17 mouse cellular contexts compared by ENCODE assay signal in genomic region chr1:135834206-135834859, GRCm38 (mm10). TPM values are rescaled to one million over a fixed set of nuclear protein-coding genes. Genes with fewer than 3 reads are reported as not detected.
DNase-seq lines count a peak whose midpoint lies in the region; ATAC-seq and TF ChIP-seq lines count a peak whose summit lies in the region.
"Had no signal": no experiment of that assay in that cellular context is flagged by ENCODE, and none has a peak within 500 bp of the region (broad histone marks: within the 10 kb centered on the region; RNA-seq: fewer than 3 reads in every experiment).

No protein-coding gene starts in this region.

- no peaks in the 10 kb centered on the region for H3K27me3 ChIP-seq in heart, adult 2 months (ENCODE audit: control insufficient read depth, insufficient read depth, low read length)
- H3K27me3 ChIP-seq in lung, postnatal 0 days (replicated peaks; ENCODE audit: insufficient read depth, low read length) = no peaks in the 10 kb centered on the region
- H3K27me3 ChIP-seq: kidney, embryonic 15.5 days had no signal

- DNase-seq in heart, adult 2 months = no peak
- DNase-seq in heart, postnatal 25 days (ENCODE audit: low spot score) = no peak
- no peak for DNase-seq in lung, postnatal 0 days (ENCODE audit: low spot score)
- no peak for DNase-seq in lung, postnatal 14 days
- DNase-seq in heart, postnatal 10 days = peak; percentile 43 to 58
- DNase-seq in thymus, postnatal 25 days = peak; percentile 27
- no peak for DNase-seq in layer of hippocampus, adult 11-12 months (ENCODE audit: low spot score)
- no peak for DNase-seq in layer of hippocampus, postnatal 10 days (ENCODE audit: low spot score in 2 of 2)
- DNase-seq: cerebellum, adult 11 months; gastrocnemius, postnatal 25 days; right cerebral cortex, adult 18-20 months; spleen, adult 18-20 months had no signal

- no peak overlapping the region for H3K4me3 ChIP-seq in heart, adult 2 months
- H3K4me3 ChIP-seq in lung, postnatal 0 days (ENCODE audit: low read depth, low read length) = no peak overlapping the region
- H3K4me3 ChIP-seq: kidney, embryonic 15.5 days had no signal

- H3K9me3 ChIP-seq in lung, postnatal 0 days (ENCODE audit: low read length) = no peaks in the 10 kb centered on the region
- H3K9me3 ChIP-seq: kidney, embryonic 15.5 days had no signal

- no peak for ATAC-seq in lung, postnatal 0 days
- ATAC-seq: forebrain, embryonic 16.5 days had no signal

- H3K27ac ChIP-seq in heart, adult 2 months = peak overlapping the region; percentile 85
- H3K27ac ChIP-seq in lung, postnatal 0 days (ENCODE audit: low read length) = no peak overlapping the region
- H3K27ac ChIP-seq: hindbrain, embryonic 14.5 days; kidney, embryonic 15.5 days had no signal

- TF ChIP-seq POLR2A in heart, adult 2 months (IDR thresholded peaks at IDR 0.05; ENCODE audit: insufficient read depth, low read depth, low read length) = no peak

- peak; percentile 12; the same call in 1 of the 2 replicates for TF ChIP-seq CTCF in heart, adult 2 months (IDR thresholded peaks at IDR 0.05)
- TF ChIP-seq CTCF in lung, postnatal 0 days (IDR thresholded peaks at IDR 0.05) = peak; percentile 10; the same call in 1 of the 2 replicates

- 27% methylated on average over 6 of the region's 6 CpGs for WGBS in heart, adult 2 months
- WGBS in lung, postnatal 0 days = 64% methylated on average over 6 of the region's 6 CpGs

- H3K36me3 ChIP-seq in heart, adult 2 months (ENCODE audit: control insufficient read depth, insufficient read depth, low read length) = no peaks in the 10 kb centered on the region
- no peaks in the 10 kb centered on the region for H3K36me3 ChIP-seq in lung, postnatal 0 days (ENCODE audit: insufficient read depth, low read length)

- intact Hi-C loops in heart, adult 2 months (cut with DNase I) = no loop called here
- intact Hi-C loops in heart, postnatal 25 days (cut with DNase I) = no loop called here
- intact Hi-C loops in heart, postnatal 10 days (cut with DNase I) = no loop called here

- no peaks in the 10 kb centered on the region for H3K79me2 ChIP-seq in heart, adult 2 months (replicated peaks; ENCODE audit: control insufficient read depth, insufficient read depth, low read length)

- no peak overlapping the region for H3K4me2 ChIP-seq in lung, postnatal 0 days (replicated peaks; ENCODE audit: low read depth, low read length)
- H3K4me2 ChIP-seq: hindbrain, embryonic 14.5 days; kidney, embryonic 15.5 days had no signal

- H3K9ac ChIP-seq in heart, adult 2 months (ENCODE audit: low read depth, low read length) = no peak overlapping the region
- H3K9ac ChIP-seq in lung, postnatal 0 days (replicated peaks; ENCODE audit: low read depth) = no peak overlapping the region
- H3K9ac ChIP-seq: hindbrain, embryonic 14.5 days; kidney, embryonic 15.5 days had no signal

- no peaks in the 10 kb centered on the region for H3K4me1 ChIP-seq in heart, adult 2 months (ENCODE audit: control insufficient read depth, insufficient read depth, low read length)
- H3K4me1 ChIP-seq in lung, postnatal 0 days (ENCODE audit: insufficient read depth, low read depth, low read length) = no peaks in the 10 kb centered on the region

- TF ChIP-seq EP300 in heart, adult 2 months (IDR thresholded peaks at IDR 0.05; ENCODE audit: insufficient read depth, low read depth, low read length) = peak; percentile 59; the same call in 1 of the 2 replicates
- no peak for TF ChIP-seq EP300 in lung, postnatal 0 days (IDR thresholded peaks at IDR 0.05)

RNA-seq across cellular contexts. Expression of gene Tnnt2, which starts 1.8 kb away (rescaled TPM):
- 1,000 to 10,000 TPM; 8,290 to 9,301 TPM for total RNA-seq in heart, adult 2 months (2021)
- polyA plus RNA-seq in heart, adult 2 months (2012; rRNA removed) = 3,392 and 4,661 TPM in 2 replicates
- total RNA-seq in heart, postnatal 25 days (2021) = 1,000 to 10,000 TPM; 8,717 to 8,772 TPM
- polyA plus RNA-seq in lung, postnatal 0 days (2015; fragmentation: Nextera tagmentation; extraction: Ambion mirVana) = 84.6 and 115 TPM in 2 replicates
- 1,000 to 10,000 TPM; 7,447 to 7,490 TPM for total RNA-seq in heart, postnatal 10 days (2021)
- total RNA-seq in layer of hippocampus, postnatal 10 days (2021) = 1 to 10 TPM in 1 of 2 experiments, under 1 TPM in 1; 0.42 to 1.7 TPM
- total RNA-seq: megakaryocyte, adult 5-6 weeks had no signal

RNA-seq across cellular contexts. Expression of gene Lad1, which starts 15.9 kb away (rescaled TPM):
- 1 to 10 TPM; 7.2 to 7.3 TPM for total RNA-seq in heart, adult 2 months (2021)
- 13.2 and 16.2 TPM in 2 replicates for polyA plus RNA-seq in heart, adult 2 months (2012; rRNA removed)
- 1 to 10 TPM; 5.6 to 6.0 TPM for total RNA-seq in heart, postnatal 25 days (2021)
- polyA plus RNA-seq in lung, postnatal 0 days (2015; fragmentation: Nextera tagmentation; extraction: Ambion mirVana) = 4.4 and 6.0 TPM in 2 replicates
- total RNA-seq in heart, postnatal 10 days (2021) = 10 to 100 TPM in 1 of 2 experiments, 1 to 10 TPM in 1; 9.4 to 10.8 TPM
- total RNA-seq in layer of hippocampus, postnatal 10 days (2021) = 1 to 10 TPM in 1 of 2 experiments, under 1 TPM in 1; 0.64 to 1.1 TPM
- total RNA-seq: CH12.LX; gastrocnemius, postnatal 25 days; megakaryocyte, adult 5-6 weeks had no signal

RNA-seq across cellular contexts. Expression of gene Tnni1, which starts 55.1 kb away (rescaled TPM):
- total RNA-seq in heart, adult 2 months (2021) = 1 to 10 TPM in 1 of 2 experiments, under 1 TPM in 1; 0.84 to 1.1 TPM
- polyA plus RNA-seq in heart, adult 2 months (2012; rRNA removed) = 1.3 and 2.5 TPM in 2 replicates
- total RNA-seq in heart, postnatal 25 days (2021) = 1 to 10 TPM; 2.0 to 2.3 TPM
- 26.1 and 31.2 TPM in 2 replicates for polyA plus RNA-seq in lung, postnatal 0 days (2015; fragmentation: Nextera tagmentation; extraction: Ambion mirVana)
- total RNA-seq in heart, postnatal 10 days (2021) = 100 to 1,000 TPM; 610 to 792 TPM
- total RNA-seq in layer of hippocampus, postnatal 10 days (2021) = not detected
- polyA plus RNA-seq: forebrain, embryonic 16.5 days had no signal

Comparison
In these comparisons a context has a peak if more than half of its experiments do, and no peak if none do; other contexts are left out.
1. DNase-seq: peak in heart, postnatal 10 days (2 of 2) and thymus, postnatal 25 days (single experiment); none in heart, adult 2 months (0 of 2), heart, postnatal 25 days (single experiment), lung, postnatal 0 days (single experiment), lung, postnatal 14 days (single experiment), layer of hippocampus, adult 11-12 months (single experiment) and layer of hippocampus, postnatal 10 days (0 of 2).
2. RNA of gene Tnni1, which starts 55.1 kb away (total RNA-seq): 610 to 792 TPM in heart, postnatal 10 days; 2.0 to 2.3 TPM in heart, postnatal 25 days, 0.84 to 1.1 TPM in heart, adult 2 months and not detected in layer of hippocampus, postnatal 10 days; every median in the first group is over 100 times any median in the second.
3. RNA of gene Tnnt2, which starts 1.8 kb away (total RNA-seq): 8,290 to 9,301 TPM in heart, adult 2 months, 8,717 to 8,772 TPM in heart, postnatal 25 days and 7,447 to 7,490 TPM in heart, postnatal 10 days; 0.42 to 1.7 TPM in layer of hippocampus, postnatal 10 days; every median in the first group is over 1,000 times any median in the second.